8 mouse cellular contexts compared by ENCODE assay signal in the genomic region with DNA sequence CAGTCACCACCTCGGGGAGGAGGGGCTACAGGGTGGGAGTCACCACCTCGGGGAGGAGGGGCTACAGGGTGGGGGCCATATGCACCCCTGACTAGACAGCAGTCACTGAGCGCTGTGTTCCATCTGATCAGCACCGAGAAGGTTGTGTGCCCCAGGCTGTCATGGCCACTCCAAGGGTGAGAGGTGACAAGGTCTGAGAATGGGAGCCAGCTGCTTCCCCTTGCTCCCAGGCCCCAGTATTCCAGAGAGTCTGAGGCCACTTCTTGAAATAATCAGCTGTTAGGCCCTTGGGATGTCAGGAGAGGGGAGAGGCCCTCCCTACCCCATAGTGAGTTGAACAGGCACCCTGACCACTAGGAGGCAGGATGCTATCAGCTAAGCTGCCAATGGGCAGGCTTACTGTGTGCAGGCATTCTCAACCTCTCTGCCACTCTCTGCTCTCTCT. TPM values are rescaled to one million over a fixed set of nuclear protein-coding genes. Genes with fewer than 3 reads are reported as not detected.
DNase-seq lines count a peak whose midpoint lies in the region; ATAC-seq lines count a peak whose summit lies in the region.

No protein-coding gene starts in this region.

- no peaks in the 10 kb centered on the region for H3K27me3 ChIP-seq in kidney, embryonic 14.5 days (ENCODE audit: control insufficient read depth, insufficient read depth, low read length)
- peaks cover 22% of the 10 kb centered on the region for H3K27me3 ChIP-seq in hindbrain, embryonic 12.5 days

- H3K9me3 ChIP-seq in kidney, embryonic 14.5 days (ENCODE audit: control insufficient read depth, low read length) = no peaks in the 10 kb centered on the region
- no peaks in the 10 kb centered on the region for H3K9me3 ChIP-seq in hindbrain, embryonic 12.5 days (replicated peaks)

- no peak overlapping the region for H3K4me3 ChIP-seq in kidney, embryonic 14.5 days (ENCODE audit: low read length)
- no peak overlapping the region for H3K4me3 ChIP-seq in hindbrain, embryonic 12.5 days

- peak; percentile 61 for ATAC-seq in kidney, embryonic 14.5 days (ENCODE audit: low FRiP score, low TSS enrichment)
- ATAC-seq in hindbrain, embryonic 12.5 days (ENCODE audit: low FRiP score) = peak; percentile 35; the same call in 1 of the 2 replicates

- H3K36me3 ChIP-seq in kidney, embryonic 14.5 days (ENCODE audit: control insufficient read depth, insufficient read depth, low read length) = no peaks in the 10 kb centered on the region
- H3K36me3 ChIP-seq in hindbrain, embryonic 12.5 days = no peaks in the 10 kb centered on the region

- WGBS in kidney, embryonic 14.5 days = 42% methylated on average over 4 of the region's 4 CpGs
- WGBS in hindbrain, embryonic 12.5 days = 35% methylated on average over 4 of the region's 4 CpGs

- no peak overlapping the region for H3K4me2 ChIP-seq in kidney, embryonic 14.5 days (replicated peaks; ENCODE audit: low read depth, low read length)
- no peak overlapping the region for H3K4me2 ChIP-seq in hindbrain, embryonic 12.5 days (replicated peaks)

- H3K27ac ChIP-seq in kidney, embryonic 14.5 days (ENCODE audit: low read depth, low read length) = no peak overlapping the region
- H3K27ac ChIP-seq in hindbrain, embryonic 12.5 days = no peak overlapping the region

- DNase-seq in kidney, postnatal 10 days = no peak
- DNase-seq in 416B (ENCODE audit: low read depth) (peak; percentile 3), ES-CJ7 (ENCODE audit: low read depth, low spot score) (peak; percentile 49)
- DNase-seq in urinary bladder, postnatal 4 days (ENCODE audit: low spot score in 2 of 2) = no peak
- no peak for DNase-seq in frontal cortex, postnatal 25 days (ENCODE audit: low spot score in 2 of 2)
- DNase-seq in thymus, postnatal 10 days (ENCODE audit: low spot score in 2 of 2) = no peak

- no peaks in the 10 kb centered on the region for H3K4me1 ChIP-seq in kidney, embryonic 14.5 days (ENCODE audit: control insufficient read depth, insufficient read depth, low read length)
- no peaks in the 10 kb centered on the region for H3K4me1 ChIP-seq in hindbrain, embryonic 12.5 days

- no peak overlapping the region for H3K9ac ChIP-seq in kidney, embryonic 14.5 days (ENCODE audit: low read depth, low read length)
- no peak overlapping the region for H3K9ac ChIP-seq in hindbrain, embryonic 12.5 days

RNA-seq across cellular contexts. Expression of gene Gm12689, which starts 46.8 kb away (rescaled TPM):
- 0.29 and 0.68 TPM in 2 replicates for polyA plus RNA-seq in kidney, embryonic 14.5 days (2014; fragmentation: Nextera tagmentation; extraction: Ambion mirVana)
- 0.31 TPM in 1 of 2 replicates, not detected in the other for polyA plus RNA-seq in hindbrain, embryonic 12.5 days (2016; fragmentation: Nextera tagmentation; extraction: Ambion mirVana)

Comparison
In these comparisons a context has a peak if more than half of its experiments do, and no peak if none do; other contexts are left out.
1. DNase-seq: peak in 416B (single experiment) and ES-CJ7 (single experiment); none in kidney, postnatal 10 days (single experiment), urinary bladder, postnatal 4 days (0 of 2), frontal cortex, postnatal 25 days (0 of 2) and thymus, postnatal 10 days (0 of 2).